Mouse (Mus musculus) midbrain, embryonic 12.5 days (tissue): ENCODE data around the gene Psmd14. TPM values are rescaled to one million over a fixed set of nuclear protein-coding genes. Genes with fewer than 3 reads are reported as not detected.

Experiments
- ATAC-seq: fragments of 200-750 bp; cut with Nextera tagmentation; 2 replicates; pipeline ENCODE4 v1.8.0; 2017; ENCODE audit warnings: low read depth, moderate TSS enrichment, moderate library complexity; ENCODE audit not compliant: low FRiP score
- H3K27ac ChIP-seq: fragments of 300-500 bp; sonication (generic); replicated peaks from 2 replicates; pipeline ENCODE4 v1.5.1; 2016; ENCODE audit warnings: mild to moderate bottlenecking
- H3K27me3 ChIP-seq: fragments of 300-500 bp; sonication (generic); 2 replicates; pipeline ENCODE4 v1.6.1; 2016; ENCODE audit warnings: mild to moderate bottlenecking
- H3K36me3 ChIP-seq: fragments of 300-500 bp; sonication (generic); 2 replicates; pipeline ENCODE4 v1.6.1; 2016
- H3K4me1 ChIP-seq: fragments of 300-500 bp; sonication (generic); 2 replicates; pipeline ENCODE4 v1.6.1; 2016
- H3K4me2 ChIP-seq: fragments of 300-500 bp; sonication (generic); replicated peaks from 2 replicates; pipeline ENCODE4 v1.6.1; 2016; ENCODE audit warnings: mild to moderate bottlenecking, moderate library complexity
- H3K4me3 ChIP-seq: fragments of 300-500 bp; sonication (generic); 2 replicates; pipeline ENCODE4 v1.5.1; 2016; ENCODE audit warnings: mild to moderate bottlenecking
- H3K9ac ChIP-seq: fragments of 300-500 bp; sonication (generic); replicated peaks from 2 replicates; pipeline ENCODE4 v1.6.1; 2016; ENCODE audit warnings: mild to moderate bottlenecking, moderate library complexity
- H3K9me3 ChIP-seq: fragments of 300-500 bp; sonication (generic); 2 replicates; pipeline ENCODE4 v1.6.1; 2016; ENCODE audit warnings: mild to moderate bottlenecking
- WGBS: fragments of 180-500 bp; shearing (Covaris S2); methylation state at CpG from one replicate; pipeline ENCODE4 v1.1.7; 2016; 5-methylcytosine and 5-hydroxymethylcytosine counted together
- polyA plus RNA-seq: library from polyadenylated mRNA; unstranded; fragments of >200 nt; fragmentation: Nextera tagmentation; extraction: Ambion mirVana; gene quantifications from 2 replicates; pipeline ENCODE4 v1.2.1, GENCODE M21; 2016

The Psmd14 gene
- polyA plus RNA-seq, 1 experiment from 2014 or later = 228 TPM

GRCm38 (mm10) chr2:61807781-61808180, 96.3 kb downstream of the Psmd14 start:
- peaks cover 23% of the 10 kb centered on the region for H3K4me1 ChIP-seq
- H3K9ac ChIP-seq = no peak overlapping the region
- H3K9me3 ChIP-seq = no peaks in the 10 kb centered on the region
- H3K4me2 ChIP-seq = no peak overlapping the region
- H3K27ac ChIP-seq = no peak overlapping the region
- peaks cover 90% of the 10 kb centered on the region for H3K27me3 ChIP-seq
- no peak overlapping the region for H3K4me3 ChIP-seq
- ATAC-seq = no peak
- 14% methylated on average over 2 of the region's 2 CpGs for WGBS
- no peaks in the 10 kb centered on the region for H3K36me3 ChIP-seq

GRCm38 (mm10) chr2:61808776-61809175, 97.3 kb downstream of the Psmd14 start:
- peaks cover 20% of the 10 kb centered on the region for H3K4me1 ChIP-seq
- peaks cover 85% of the 10 kb centered on the region for H3K27me3 ChIP-seq
- ATAC-seq = no peak
- H3K4me2 ChIP-seq = no peak overlapping the region
- H3K4me3 ChIP-seq = no peak overlapping the region
- no peaks in the 10 kb centered on the region for H3K36me3 ChIP-seq
- H3K27ac ChIP-seq = no peak overlapping the region
- no peaks in the 10 kb centered on the region for H3K9me3 ChIP-seq
- no peak overlapping the region for H3K9ac ChIP-seq
- WGBS = 0% methylated on average over 6 of the region's 6 CpGs

GRCm38 (mm10) chr2:61809381-61809780, 97.9 kb downstream of the Psmd14 start:
- no peaks in the 10 kb centered on the region for H3K36me3 ChIP-seq
- H3K4me3 ChIP-seq = no peak overlapping the region
- WGBS = 3% methylated on average over 1 of the region's 1 CpGs
- H3K27ac ChIP-seq = no peak overlapping the region
- no peak for ATAC-seq
- H3K4me2 ChIP-seq = no peak overlapping the region
- no peaks in the 10 kb centered on the region for H3K9me3 ChIP-seq
- H3K27me3 ChIP-seq = peaks cover 83% of the 10 kb centered on the region
- no peak overlapping the region for H3K9ac ChIP-seq
- peaks cover 20% of the 10 kb centered on the region for H3K4me1 ChIP-seq

- Histone ChIP-seq H3K4me1 (peaks cover 16% of the 10 kb centered on the region), H3K36me3 (no peaks in the 10 kb centered on the region), H3K27ac (no peak overlapping the region), H3K9ac (no peak overlapping the region), H3K9me3 (no peaks in the 10 kb centered on the region), H3K4me2 (no peak overlapping the region), H3K4me3 (no peak overlapping the region), H3K27me3 (peaks cover 77% of the 10 kb centered on the region)
- WGBS = 17% methylated on average over 4 of the region's 4 CpGs
- no peak for ATAC-seq
These were observed 99.3 kb downstream of the Psmd14 start for GRCm38 (mm10) chr2:61810751-61811150.

- Histone ChIP-seq H3K27ac (no peak overlapping the region), H3K9me3 (no peaks in the 10 kb centered on the region), H3K4me3 (peak overlapping the region; percentile 53), H3K27me3 (peaks cover 77% of the 10 kb centered on the region), H3K4me1 (peaks cover 19% of the 10 kb centered on the region), H3K9ac (no peak overlapping the region; the same call in 1 of the 2 replicates), H3K36me3 (no peaks in the 10 kb centered on the region), H3K4me2 (peak overlapping the region; percentile 90)
- 4% methylated on average over 8 of the region's 8 CpGs for WGBS
- ATAC-seq = no peak
These were observed 99.6 kb downstream of the Psmd14 start for GRCm38 (mm10) chr2:61811163-61811506.

- peaks cover 19% of the 10 kb centered on the region for H3K4me1 ChIP-seq
- ATAC-seq = peak; percentile 78
- no peaks in the 10 kb centered on the region for H3K36me3 ChIP-seq
- H3K4me2 ChIP-seq = peak overlapping the region; percentile 90
- no peak overlapping the region for H3K27ac ChIP-seq
- H3K4me3 ChIP-seq = peak overlapping the region; percentile 53
- H3K9ac ChIP-seq = peak overlapping the region; percentile 58
- under 1% methylated on average over 115 of the region's 121 CpGs for WGBS
- H3K27me3 ChIP-seq = peaks cover 75% of the 10 kb centered on the region
- no peaks in the 10 kb centered on the region for H3K9me3 ChIP-seq
These were observed 100.3 kb downstream of the Psmd14 start for GRCm38 (mm10) chr2:61811507-61812421.

- peak overlapping the region; percentile 58; the same call in 1 of the 2 replicates for H3K9ac ChIP-seq
These were observed 101.0 kb downstream of the Psmd14 start for GRCm38 (mm10) chr2:61812536-61812935.

GRCm38 (mm10) chr2:61813106-61813505, 101.6 kb downstream of the Psmd14 start:
- no peak overlapping the region for H3K27ac ChIP-seq
- H3K36me3 ChIP-seq = no peaks in the 10 kb centered on the region
- H3K9me3 ChIP-seq = no peaks in the 10 kb centered on the region
- no peak overlapping the region for H3K4me2 ChIP-seq
- no peak overlapping the region for H3K9ac ChIP-seq
- peaks cover 15% of the 10 kb centered on the region for H3K4me1 ChIP-seq
- no peak for ATAC-seq
- peaks cover 67% of the 10 kb centered on the region for H3K27me3 ChIP-seq
- 5% methylated on average over 6 of the region's 6 CpGs for WGBS
- H3K4me3 ChIP-seq = no peak overlapping the region

More at GRCm38 (mm10) chr2:61812536-61812935, 101.0 kb downstream of the Psmd14 start:
- peak overlapping the region; percentile 90 for H3K4me2 ChIP-seq
- WGBS = 2% methylated on average over 12 of the region's 12 CpGs
- peak overlapping the region; percentile 53 for H3K4me3 ChIP-seq
- H3K9me3 ChIP-seq = no peaks in the 10 kb centered on the region
- no peak for ATAC-seq
- no peak overlapping the region for H3K27ac ChIP-seq
- peaks cover 15% of the 10 kb centered on the region for H3K4me1 ChIP-seq
- H3K27me3 ChIP-seq = peaks cover 67% of the 10 kb centered on the region
- H3K36me3 ChIP-seq = no peaks in the 10 kb centered on the region

- no peak overlapping the region for H3K4me3 ChIP-seq
- H3K9ac ChIP-seq = no peak overlapping the region
- H3K4me2 ChIP-seq = no peak overlapping the region
- peaks cover 65% of the 10 kb centered on the region for H3K27me3 ChIP-seq
- peaks cover 15% of the 10 kb centered on the region for H3K4me1 ChIP-seq
- H3K27ac ChIP-seq = no peak overlapping the region
- WGBS = 26% methylated on average over 1 of the region's 1 CpGs
- ATAC-seq = no peak
- no peaks in the 10 kb centered on the region for H3K9me3 ChIP-seq
- no peaks in the 10 kb centered on the region for H3K36me3 ChIP-seq
These were observed 102.0 kb downstream of the Psmd14 start for GRCm38 (mm10) chr2:61813521-61813920.

- Histone ChIP-seq H3K4me3 (peak overlapping the region; percentile 47), H3K4me2 (peak overlapping the region; percentile 68), H3K27me3 (peaks cover 54% of the 10 kb centered on the region), H3K9ac (peak overlapping the region; percentile 57), H3K9me3 (no peaks in the 10 kb centered on the region), H3K27ac (peak overlapping the region; percentile 50), H3K4me1 (peaks cover 18% of the 10 kb centered on the region), H3K36me3 (no peaks in the 10 kb centered on the region)
- ATAC-seq = peak; percentile 74
- WGBS = 1% methylated on average over 40 of the region's 50 CpGs
These were observed 103.3 kb downstream of the Psmd14 start for GRCm38 (mm10) chr2:61814548-61815473.

GRCm38 (mm10) chr2:61815583-61816313, 104.3 kb downstream of the Psmd14 start:
- Histone ChIP-seq H3K9me3 (no peaks in the 10 kb centered on the region), H3K4me2 (peak overlapping the region; percentile 68), H3K9ac (peak overlapping the region; percentile 57), H3K27me3 (peaks cover 44% of the 10 kb centered on the region), H3K4me1 (peaks cover 18% of the 10 kb centered on the region), H3K4me3 (peak overlapping the region; percentile 47), H3K27ac (peak overlapping the region; percentile 50), H3K36me3 (no peaks in the 10 kb centered on the region)
- WGBS = 4% methylated on average over 62 of the region's 66 CpGs
- peak; percentile 64 for ATAC-seq
